Mouse (Mus musculus) cerebellum, adult 11-12 months (tissue): Measurements from ENCODE around the gene Ocrl.

Source experiments
- DNase-seq: peaks from one replicate; pipeline ENCODE4 v3.0.0; 2022

Gene Ocrl

DNA sequence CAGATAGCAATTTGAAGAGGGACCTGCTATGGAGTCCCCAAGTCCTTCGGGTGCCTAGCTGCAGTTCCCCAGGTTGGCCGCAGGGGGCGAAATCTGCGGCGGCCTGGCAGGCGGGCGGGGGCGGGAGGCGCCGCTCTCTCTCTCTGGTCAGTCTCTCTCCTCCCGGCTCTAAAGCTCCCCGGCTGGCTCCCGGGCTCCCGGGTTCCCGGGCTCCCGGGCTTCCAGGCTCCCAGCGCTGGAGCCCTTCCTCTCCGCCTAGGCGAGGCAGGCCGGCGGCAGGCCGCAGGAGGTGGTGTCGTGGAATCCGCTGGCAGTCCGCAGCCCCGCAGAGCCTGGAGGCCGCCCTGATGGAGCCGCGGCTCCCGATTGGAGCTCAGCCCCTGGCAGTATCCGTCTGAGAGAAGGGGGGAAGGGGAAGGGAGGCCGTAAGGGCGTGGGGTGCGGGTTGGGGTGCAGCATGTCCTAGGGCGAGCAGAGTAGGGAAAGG, at the start of gene Ocrl:
Gene Ocrl (plus strand): TSS at position 82 of the 487 bp plus-strand sequence.
- DNase-seq, result peak; percentile 69

DNA sequence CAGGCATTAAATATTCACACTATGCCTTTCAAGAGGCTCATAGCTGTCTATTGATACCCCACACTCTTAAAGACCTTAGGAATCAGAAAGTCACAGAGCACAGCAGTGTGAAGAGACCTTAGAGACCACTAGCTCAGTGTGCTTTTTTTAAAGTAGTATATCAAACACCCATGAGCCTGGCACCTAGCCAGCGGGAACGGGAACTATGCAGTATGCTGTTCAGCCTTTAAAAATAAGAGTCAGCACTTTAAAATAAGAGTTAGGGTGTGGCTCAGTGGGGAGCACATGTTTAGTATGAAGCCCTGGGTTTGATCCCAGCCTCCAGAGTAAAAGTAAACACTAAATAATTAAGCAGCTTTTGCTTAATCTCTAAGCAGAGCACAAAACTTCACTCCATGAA, 32.1 kb upstream of the Ocrl start:
- no peak for DNase-seq

DNA sequence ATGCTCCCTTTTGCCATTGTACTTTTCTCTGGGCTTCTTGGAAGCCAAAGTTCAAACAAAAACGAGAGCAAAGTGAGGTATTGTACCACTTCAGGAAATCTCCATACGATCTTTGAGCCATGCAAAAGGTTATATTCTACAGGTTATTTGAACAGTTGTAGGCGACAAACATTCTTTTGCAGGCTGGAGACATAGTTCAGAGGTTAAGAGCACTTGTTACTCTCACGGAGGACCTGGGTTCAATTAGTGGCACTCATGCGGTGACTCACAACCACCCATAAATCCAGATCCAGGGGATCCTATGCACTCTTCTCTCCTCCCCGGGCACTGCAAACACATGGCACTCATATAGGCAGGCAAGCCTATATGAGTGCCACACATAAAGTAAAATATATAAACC, 29.4 kb upstream of the Ocrl start:
- DNase-seq, result no peak

DNA sequence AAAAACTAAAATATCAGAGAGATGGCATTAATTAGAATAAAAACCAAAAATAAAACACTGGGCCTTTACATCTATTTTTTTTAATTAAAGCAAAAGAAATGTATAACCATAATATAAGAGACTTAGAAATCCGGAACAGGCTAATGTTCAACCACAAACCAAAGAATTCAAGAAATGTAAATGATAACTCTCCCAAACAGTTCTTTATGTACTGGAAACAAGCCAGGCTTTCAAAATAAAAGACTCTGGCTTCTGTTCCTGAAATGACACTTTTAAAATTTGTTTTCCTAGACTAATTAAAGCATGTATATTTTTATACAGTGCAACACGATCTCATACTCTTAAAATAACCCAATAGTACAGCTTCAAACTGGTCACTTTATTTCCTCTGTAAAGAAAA, 24.8 kb upstream of the Ocrl start:
- DNase-seq, result no peak

DNA sequence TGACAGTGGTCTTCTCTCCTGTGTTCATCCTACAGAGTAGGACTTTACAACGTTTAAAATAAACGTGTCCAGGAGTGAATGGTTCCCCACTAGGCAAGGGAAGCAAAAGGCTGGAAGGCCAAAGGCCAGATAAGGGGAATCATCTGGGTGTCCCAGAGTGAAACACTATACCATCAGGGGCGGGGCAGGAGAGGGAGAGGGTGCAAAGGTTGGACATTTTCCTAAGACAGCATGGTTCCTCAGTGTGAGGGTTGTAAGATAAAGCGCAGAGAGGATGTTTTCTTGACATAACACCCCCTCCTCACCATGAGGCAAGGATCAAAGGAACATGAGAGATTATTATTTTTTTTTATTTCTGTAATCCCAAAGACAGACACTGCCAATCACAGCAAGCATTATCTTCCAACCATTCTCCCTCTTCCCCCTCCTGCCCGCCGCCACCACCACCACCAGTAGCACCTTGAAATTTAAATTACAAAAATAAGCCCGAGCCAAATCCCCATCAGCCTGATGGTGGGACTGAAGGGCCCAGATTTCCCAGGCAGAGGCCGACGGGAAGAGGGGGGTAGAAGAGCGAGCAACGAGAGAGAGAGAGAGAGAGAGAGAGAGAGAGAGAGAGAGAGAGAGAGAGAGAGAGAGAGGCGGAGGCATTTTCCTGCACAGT, 20.8 kb upstream of the Ocrl start:
- peak; percentile 28 for DNase-seq

DNA sequence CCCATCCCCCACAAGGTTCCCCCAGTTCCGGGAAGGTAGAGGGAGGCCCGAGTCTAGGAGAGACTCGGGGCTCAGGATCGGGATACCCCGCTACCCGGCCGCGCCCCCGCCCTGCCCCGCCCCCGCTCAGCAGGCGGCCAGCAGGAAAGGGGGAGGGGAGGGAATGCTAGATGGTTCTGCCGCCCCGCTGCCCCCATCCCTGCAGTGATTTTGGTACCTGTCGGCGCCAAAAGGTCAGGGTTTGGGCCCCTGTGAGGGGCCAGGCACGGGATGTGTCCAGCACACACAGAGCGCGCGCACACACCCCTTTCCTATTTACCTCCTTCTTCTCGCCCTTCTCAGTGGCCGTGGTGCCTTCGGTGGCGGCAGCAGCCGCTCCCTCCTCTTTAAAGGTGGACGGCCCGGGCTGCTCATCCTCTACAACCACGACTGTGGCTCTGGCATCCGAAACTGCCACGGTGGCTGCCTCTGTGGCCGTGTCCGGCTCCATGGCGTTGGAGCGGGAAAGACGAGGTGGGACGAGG, 20.2 kb upstream of the Ocrl start:
- DNase-seq, result peak; percentile 22

DNA sequence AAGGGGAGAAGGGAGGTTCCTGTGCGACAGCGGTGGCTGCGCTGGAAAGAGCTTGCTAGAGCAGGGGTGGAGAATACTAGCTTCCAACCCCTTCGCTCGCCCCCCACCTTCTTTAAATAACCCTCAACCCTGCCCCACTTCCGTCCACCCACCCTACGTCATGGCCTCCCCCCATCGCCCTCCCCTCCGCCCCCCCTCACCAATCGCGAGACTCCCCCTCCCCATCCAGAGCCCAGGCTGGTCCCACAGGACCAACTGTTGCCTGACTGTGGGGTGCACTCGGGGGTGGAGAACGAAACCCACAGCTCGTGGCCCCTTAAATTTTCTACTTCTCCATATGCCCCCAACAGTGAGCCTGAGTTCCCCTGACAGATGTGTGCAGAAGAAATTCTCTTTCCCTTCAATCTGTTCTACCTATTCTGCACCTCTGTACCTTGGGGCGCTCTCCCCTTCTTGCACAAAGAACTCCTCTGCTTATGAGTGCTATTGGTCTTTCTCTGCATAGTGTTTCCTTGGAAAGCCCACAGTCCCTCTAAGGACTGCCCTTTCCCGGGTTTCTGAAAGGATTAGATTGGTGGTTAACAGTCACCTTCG, 19.7 kb upstream of the Ocrl start, which contains the start of gene Smarca1:
Gene Smarca1 (minus strand): TSS at position 544 of the 594 bp plus-strand sequence.
- DNase-seq, result no peak

DNA sequence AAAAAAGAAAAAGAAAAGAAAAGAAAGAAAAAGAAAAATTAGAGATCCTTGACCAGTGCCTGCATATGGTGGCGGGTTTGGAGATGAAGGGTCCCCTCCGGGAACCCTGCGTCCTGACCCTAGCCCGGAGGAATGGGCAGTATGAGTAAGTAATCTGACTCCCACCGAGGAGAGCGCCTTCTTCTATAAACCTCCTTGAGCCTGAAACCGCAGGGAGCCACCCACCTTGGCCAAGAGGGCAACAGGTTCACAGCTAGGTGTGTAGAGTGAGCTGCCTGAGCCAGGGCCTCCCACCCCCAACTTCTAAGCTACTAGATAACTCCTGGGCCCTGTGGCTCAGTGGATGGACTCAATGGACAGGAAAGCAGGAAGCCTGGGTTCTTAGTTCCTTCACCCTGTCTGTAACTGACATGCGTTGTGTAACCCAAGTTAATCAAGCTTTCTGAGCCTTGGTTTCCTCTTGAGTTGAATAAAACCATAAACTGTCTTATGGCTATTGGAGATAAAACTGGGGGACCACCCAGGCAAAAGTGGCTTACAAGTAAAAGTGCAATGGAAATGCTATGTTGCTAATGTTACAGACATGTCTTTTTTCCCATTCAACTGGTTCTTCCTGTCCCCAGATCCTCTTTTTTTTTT, 836 bp downstream of the Ocrl start:
- peak; percentile 24 for DNase-seq

DNA sequence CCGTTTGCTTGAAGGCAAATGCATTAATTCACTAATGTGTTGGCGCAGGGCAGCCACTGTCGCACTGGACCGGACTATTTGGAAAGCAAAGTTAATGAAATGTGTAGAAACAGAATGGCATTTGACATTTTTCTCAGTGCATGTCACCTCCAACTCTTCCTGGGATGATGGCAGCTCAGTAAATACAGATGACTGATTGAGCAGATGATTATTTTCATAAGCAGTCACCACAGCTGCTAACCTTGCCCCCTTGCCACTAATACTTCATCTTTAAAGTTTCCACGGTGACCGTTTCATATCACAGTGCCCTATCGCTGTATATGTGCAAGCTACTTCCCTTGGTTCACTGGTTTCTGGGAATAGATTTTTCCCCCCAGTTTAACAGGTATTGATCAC, 1.4 kb downstream of the Ocrl start:
- DNase-seq, result no peak

DNA sequence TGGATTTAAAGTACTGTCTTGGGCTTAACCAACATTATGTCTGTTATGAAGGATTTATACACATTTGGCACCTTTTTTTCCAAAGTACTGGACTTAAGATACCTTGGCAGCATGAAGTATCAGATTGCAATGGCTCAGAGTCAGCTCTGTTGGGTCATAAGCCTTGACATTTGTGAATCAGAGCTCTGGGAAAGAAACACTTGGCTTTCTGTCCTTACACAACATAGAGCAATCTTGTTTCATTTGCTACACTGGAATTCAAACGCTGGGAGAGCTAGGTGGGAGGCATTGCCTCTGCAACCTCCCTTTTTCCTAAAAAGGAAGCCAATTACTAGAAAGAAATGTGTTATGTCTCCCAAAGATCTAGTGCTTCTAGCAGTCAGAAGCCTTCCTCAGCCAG, 4.6 kb downstream of the Ocrl start:
- no peak for DNase-seq

DNA sequence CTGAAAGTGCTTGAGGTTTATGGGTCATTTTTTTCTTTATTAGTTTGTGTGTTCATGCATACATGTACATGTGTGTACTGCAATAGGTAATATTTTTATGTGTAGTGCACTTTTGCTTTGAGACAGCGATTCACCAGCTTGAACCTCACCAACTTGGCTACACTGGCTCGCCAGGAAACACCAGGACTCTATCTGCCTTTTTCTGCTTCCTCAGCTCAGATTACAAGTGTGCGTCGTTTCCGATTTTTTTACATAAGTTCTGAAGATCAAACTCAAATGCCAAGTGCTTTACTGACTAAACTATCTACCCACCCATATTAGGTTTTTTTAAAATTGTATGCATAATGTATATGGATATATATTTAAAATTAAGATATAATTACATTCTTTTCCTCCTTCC, 8.4 kb downstream of the Ocrl start:
- DNase-seq, result no peak

DNA sequence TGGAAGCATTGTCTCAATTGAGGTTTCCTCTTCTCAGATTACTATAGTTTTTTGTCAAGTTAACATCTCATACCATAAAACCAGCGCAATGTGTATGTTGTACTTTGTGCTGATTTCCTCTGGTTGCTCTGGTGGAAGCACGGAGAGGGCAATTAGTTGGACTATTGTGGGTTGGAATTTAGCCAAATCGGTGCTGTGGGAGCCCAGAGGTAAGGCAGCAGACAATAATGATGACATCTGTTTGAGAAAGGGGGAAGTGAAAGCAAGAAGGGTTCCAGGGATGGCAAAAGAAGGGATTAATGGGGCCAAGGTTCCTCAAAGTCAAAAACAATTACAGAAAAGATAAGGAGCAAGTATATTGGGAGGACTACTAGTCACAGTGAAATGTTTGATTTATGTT, 15.8 kb downstream of the Ocrl start:
- no peak for DNase-seq

DNA sequence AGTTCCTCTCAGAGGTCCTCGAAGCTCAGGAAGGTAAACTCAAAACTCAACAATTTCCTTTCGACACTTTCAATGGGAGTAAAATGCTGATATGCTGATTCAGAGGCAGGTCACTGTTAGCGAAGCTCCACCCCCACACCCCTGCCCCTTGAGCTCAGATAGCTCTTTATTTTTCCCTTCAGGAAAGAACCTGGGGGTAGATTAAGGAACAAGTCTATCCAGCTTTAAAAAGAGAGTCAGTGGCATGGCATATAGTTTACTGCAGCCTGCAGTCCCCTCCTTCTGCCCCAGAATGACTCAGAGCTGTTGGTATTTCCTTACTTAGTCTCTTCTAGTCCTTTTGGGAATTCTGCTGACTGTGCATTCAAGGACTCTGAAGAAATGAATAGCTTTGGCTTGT, 18.3 kb downstream of the Ocrl start:
- no peak for DNase-seq

DNA sequence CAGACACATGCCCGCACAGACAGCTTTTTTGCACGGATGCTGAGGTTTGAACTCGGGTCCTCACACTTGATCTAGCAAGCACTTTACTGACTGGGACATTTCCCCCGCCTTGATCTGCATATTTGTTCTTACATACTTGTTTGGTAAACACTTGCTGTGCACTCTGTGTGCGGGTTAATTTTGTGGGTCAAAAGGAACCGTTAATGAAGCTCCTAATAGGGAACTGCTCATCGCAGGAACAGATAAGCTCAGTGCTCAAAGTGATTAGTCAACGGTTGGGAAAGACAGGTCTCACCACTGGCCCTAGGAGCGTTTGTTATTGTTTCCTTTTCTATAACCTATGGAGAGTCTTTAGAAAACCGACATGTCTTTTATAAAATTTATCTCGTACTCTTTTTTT, 22.2 kb downstream of the Ocrl start:
- DNase-seq, result no peak

DNA sequence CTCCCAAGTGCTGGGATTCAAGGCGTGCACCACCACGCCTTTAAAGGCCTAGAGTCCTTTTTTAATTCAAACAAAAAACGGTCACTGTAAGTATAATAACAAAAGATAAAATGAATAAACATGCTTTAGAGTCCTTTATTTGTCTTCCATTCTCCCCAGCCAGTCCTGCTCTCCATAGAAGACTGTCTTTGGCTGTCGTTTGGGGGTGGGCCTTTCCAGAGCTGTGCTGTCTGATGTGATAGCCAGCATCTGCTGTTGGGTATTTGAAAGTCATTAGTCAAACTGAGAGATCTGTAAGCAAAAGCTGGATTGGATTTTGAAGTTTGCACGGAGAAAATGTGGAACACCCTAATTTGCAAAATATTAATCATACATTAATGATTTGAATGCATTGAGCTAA, 24.7 kb downstream of the Ocrl start:
- no peak for DNase-seq

DNA sequence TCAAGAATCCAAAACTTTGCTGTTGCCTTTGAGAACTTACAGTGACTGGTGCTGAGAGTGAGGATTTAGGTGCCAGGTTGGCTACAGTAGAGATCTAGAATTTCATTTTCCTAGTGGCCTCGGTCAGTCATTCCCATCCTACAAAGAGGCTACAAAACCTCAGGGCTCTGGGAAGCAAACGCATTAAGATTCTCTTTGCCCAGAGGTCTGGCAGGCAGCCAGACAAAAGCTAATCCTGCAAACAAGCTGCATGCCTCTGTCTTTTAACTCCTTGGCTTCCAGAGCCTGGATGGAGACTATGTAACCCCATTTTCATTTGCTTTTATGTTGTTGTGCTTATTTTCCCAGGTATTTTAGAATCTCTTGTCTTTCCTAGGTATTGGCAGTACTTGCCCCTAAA, 25.6 kb downstream of the Ocrl start:
- no peak for DNase-seq

DNA sequence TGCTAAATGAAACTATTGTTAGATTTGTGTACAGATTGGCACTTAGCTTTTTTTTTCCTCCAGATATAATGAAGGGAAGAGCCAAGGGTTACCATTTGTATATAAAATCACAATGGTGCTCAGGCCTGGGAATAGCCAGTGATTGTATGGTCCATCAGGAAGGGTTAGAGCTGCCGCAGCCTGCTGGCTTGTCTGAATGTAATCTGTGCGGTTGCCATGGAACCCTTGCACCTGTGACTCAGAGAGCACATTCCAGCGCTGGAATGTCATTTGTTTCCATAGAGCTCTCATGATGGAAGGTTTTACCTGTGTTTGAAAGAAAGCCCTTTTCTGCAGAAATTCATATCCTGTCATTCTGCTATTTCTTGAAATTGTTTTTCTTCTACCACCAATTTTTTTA, 37.5 kb downstream of the Ocrl start:
- DNase-seq, result no peak

DNA sequence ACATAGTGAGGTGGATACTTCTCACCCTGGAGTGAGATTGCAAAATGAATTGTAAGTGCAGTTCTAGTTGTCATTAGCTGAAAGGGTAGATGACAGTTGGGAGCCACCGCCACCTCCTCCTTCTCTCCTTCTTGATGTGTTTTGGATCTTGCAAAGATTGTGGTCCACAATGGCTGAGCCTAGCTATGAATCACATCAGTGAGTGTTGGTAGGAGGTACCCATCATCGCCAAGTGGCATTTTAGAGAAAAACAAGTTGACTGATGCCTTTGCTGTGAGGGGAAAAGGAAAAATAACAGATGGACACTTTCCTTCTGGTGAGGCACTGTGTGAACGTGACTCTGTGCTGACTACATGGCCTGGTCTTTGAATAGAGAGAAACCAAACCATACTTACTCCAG, 50.4 kb downstream of the Ocrl start:
- DNase-seq, result no peak

DNA sequence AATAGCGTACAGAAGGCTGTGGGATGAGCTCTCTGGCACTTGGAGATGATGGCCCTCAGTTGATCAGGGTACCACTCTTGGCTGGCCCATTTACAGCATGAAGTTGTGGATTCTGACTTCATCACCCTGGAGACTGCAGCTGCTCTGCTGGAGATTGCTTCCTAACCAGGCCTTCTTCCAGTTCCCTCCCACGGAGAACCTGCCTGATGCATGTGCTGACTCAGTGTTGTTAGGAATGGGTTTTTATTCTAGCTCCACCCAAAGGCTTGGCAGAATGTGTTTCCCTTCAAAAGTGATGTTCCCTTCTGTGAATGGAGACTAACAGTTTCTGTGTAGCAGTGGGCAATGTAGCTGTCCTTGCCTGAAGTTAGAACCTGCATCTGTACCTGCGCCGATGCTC, 58.2 kb downstream of the Ocrl start:
- no peak for DNase-seq

DNA sequence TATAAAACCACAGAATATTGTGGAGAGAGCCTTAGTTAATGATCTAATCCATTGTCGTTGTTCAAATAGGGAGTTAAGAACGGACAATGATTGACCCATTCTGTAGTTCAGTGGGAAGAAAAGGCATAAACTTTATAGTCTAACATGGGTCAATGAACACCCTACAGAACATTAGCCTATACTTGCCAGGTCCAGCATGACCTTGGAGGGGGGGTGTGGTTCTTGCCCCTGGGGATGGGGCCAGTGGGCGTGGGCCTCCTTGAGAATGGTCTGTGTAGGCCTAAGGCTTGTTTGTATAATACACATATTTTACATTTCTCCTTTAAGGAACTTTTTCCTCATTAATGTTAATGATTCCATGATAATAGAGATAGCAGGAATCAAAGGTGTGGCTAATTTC, 58.7 kb downstream of the Ocrl start:
- no peak for DNase-seq

DNA sequence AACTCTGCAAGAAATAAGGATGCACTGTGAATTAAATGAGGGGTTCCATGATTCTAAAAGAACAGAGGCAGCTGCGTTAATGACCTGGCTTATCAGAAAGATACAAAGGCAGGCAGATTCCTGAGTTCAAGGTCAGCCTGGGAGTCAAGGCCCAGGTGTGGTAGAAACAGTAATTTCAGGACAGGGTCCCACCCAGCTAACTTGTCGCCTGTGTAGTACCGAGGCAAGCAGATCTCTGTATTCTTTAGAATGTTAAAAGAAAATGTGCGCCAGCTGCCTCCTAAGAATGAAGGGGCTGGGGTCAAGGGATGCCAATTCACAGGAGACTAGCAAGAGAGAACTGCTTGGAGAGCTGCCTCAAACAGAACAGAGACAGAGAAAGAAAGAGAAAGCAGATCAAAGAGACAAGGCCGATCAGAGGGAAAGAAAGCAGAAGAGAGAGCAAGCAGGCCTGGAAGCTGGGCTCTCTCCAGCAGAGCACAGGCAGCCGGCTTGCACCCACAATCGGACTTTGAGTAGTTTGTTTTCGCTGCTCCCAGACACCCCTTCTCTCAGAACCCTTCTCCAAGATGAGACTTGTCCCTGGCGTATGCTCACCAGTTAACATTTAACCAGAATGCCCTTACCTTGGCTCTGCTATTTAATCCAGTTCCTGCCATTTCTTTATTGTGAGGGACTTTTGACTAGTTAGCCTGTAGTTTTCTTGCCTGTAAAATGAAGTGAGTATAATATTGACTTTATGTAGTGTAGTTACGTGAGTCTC, 59.4 kb downstream of the Ocrl start:
- DNase-seq, result no peak

DNA sequence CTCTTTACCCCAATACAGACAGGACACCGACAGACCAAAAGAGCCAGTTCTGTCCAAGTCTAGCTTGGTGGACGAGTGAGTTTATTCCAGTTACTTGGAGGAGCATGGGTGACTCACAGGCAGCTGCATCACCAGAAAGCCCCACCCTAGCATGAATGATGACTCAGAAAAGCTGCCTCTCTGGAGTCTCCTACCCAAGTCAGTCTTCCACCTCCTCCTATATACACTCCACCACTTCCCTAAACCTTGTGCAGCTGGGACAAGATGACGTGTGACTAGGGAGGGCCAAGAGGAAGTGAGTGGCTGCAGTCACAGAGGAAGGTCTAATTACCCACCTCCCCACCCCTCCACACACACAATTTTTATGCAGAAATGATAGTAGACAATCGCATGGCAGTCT, 64.4 kb downstream of the Ocrl start:
- DNase-seq, result no peak

DNA sequence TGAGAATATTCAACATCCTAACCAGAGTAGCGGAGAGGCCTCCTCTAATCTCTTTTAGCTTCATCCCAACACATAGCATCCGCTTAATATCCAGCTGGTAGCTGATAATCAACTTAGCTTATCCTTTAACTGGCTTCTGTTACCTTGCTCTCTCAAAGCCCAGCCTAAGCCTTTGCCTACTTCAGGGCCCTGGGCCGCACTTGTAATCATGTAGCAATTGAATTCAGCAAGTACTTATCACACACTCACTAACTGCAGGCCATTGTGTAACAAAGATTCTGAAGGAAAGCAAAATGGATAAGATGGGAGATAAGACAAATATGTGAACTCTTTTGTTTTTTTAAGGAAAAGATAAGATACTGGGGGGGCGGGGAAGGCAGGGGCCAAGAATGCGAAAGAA, 64.9 kb downstream of the Ocrl start:
- no peak for DNase-seq
